Mouse (Mus musculus): ENCODE measurements around the gene Prrt1. TPM values are rescaled to one million over a fixed set of nuclear protein-coding genes. Genes with fewer than 3 reads are reported as not detected.

The Prrt1 gene
- polyA plus RNA-seq, 1 experiment from 2014 or later: 0.57 TPM

- H3K4me3 ChIP-seq (ENCODE audit: low read depth, low read length): peak overlapping the region; percentile 67
- H3K4me1 ChIP-seq (ENCODE audit: control insufficient read depth, insufficient read depth, low read length): peaks cover 38% of the 10 kb centered on the region
- 4% methylated on average over 19 of the region's 19 CpGs for WGBS
- H3K4me2 ChIP-seq (ENCODE audit: low read depth): peak overlapping the region; percentile 95
- ATAC-seq (ENCODE audit: insufficient read depth, low FRiP score, low TSS enrichment): no peak
- H3K36me3 ChIP-seq (ENCODE audit: control insufficient read depth, insufficient read depth, low read length): no peaks in the 10 kb centered on the region
- H3K9ac ChIP-seq (ENCODE audit: low read length): peak overlapping the region; percentile 80
- no peaks in the 10 kb centered on the region for H3K9me3 ChIP-seq (ENCODE audit: control insufficient read depth, low read length)
- no peaks in the 10 kb centered on the region for H3K27me3 ChIP-seq (ENCODE audit: control insufficient read depth, insufficient read depth, low read length)
- DNase-seq (ENCODE audit: low spot score): no peak
- peak overlapping the region; percentile 98 for H3K27ac ChIP-seq (ENCODE audit: low read depth, low read length)
Measured at GRCm38 (mm10) chr17:34587814-34588213, 41.5 kb upstream of the Prrt1 start.

- no peaks in the 10 kb centered on the region for H3K9me3 ChIP-seq (ENCODE audit: control insufficient read depth, low read length)
- H3K36me3 ChIP-seq (ENCODE audit: control insufficient read depth, insufficient read depth, low read length): no peaks in the 10 kb centered on the region
- H3K27me3 ChIP-seq (ENCODE audit: control insufficient read depth, insufficient read depth, low read length): no peaks in the 10 kb centered on the region
- H3K4me3 ChIP-seq (ENCODE audit: low read depth, low read length): no peak overlapping the region
- no peak overlapping the region for H3K9ac ChIP-seq (ENCODE audit: low read length)
- no peak overlapping the region for H3K27ac ChIP-seq (ENCODE audit: low read depth, low read length)
- peaks cover 42% of the 10 kb centered on the region for H3K4me1 ChIP-seq (ENCODE audit: control insufficient read depth, insufficient read depth, low read length)
- ATAC-seq (ENCODE audit: insufficient read depth, low FRiP score, low TSS enrichment): no peak
- DNase-seq (ENCODE audit: low spot score): no peak
- WGBS: 66% methylated on average over 3 of the region's 3 CpGs
- H3K4me2 ChIP-seq (ENCODE audit: low read depth): peak overlapping the region; percentile 95; the same call in 1 of the 2 replicates
Measured at GRCm38 (mm10) chr17:34588767-34589166, 40.6 kb upstream of the Prrt1 start.

- Histone ChIP-seq H3K27me3 (ENCODE audit: control insufficient read depth, insufficient read depth, low read length) (no peaks in the 10 kb centered on the region), H3K36me3 (ENCODE audit: control insufficient read depth, insufficient read depth, low read length) (no peaks in the 10 kb centered on the region), H3K4me2 (ENCODE audit: low read depth) (no peak overlapping the region), H3K9me3 (ENCODE audit: control insufficient read depth, low read length) (no peaks in the 10 kb centered on the region), H3K4me3 (ENCODE audit: low read depth, low read length) (no peak overlapping the region), H3K27ac (ENCODE audit: low read depth, low read length) (no peak overlapping the region), H3K9ac (ENCODE audit: low read length) (no peak overlapping the region), H3K4me1 (ENCODE audit: control insufficient read depth, insufficient read depth, low read length) (peaks cover 47% of the 10 kb centered on the region)
- ATAC-seq (ENCODE audit: insufficient read depth, low FRiP score, low TSS enrichment) (no peak), DNase-seq (ENCODE audit: low spot score) (no peak)
- WGBS: 53% methylated on average over 7 of the region's 7 CpGs
Measured at GRCm38 (mm10) chr17:34589206-34589605, 40.1 kb upstream of the Prrt1 start.

GRCm38 (mm10) chr17:34589681-34590101 lies 39.6 kb upstream of the Prrt1 start, which contains the start of gene Gpsm3:
Gpsm3 (plus strand) TSS chr17:34589806.
- H3K36me3 ChIP-seq (ENCODE audit: control insufficient read depth, insufficient read depth, low read length): peaks cover under 1% of the 10 kb centered on the region; the same call in 1 of the 2 replicates
- H3K9ac ChIP-seq (ENCODE audit: low read length): no peak within 1 kb of the TSS
- DNase-seq (ENCODE audit: low spot score) (no peak), ATAC-seq (ENCODE audit: insufficient read depth, low FRiP score, low TSS enrichment) (no peak)
- H3K4me2 ChIP-seq (ENCODE audit: low read depth): peak within 1 kb of the TSS; percentile 95; the same call in 1 of the 2 replicates
- WGBS: 27% methylated on average over 7 of the region's 7 CpGs
- H3K9me3 ChIP-seq (ENCODE audit: control insufficient read depth, low read length): no peaks in the 10 kb centered on the region
- H3K27ac ChIP-seq (ENCODE audit: low read depth, low read length): peak within 1 kb of the TSS; percentile 98
- no peak within 1 kb of the TSS for H3K4me3 ChIP-seq (ENCODE audit: low read depth, low read length)
- H3K27me3 ChIP-seq (ENCODE audit: control insufficient read depth, insufficient read depth, low read length): no peaks in the 10 kb centered on the region
- peaks cover 47% of the 10 kb centered on the region for H3K4me1 ChIP-seq (ENCODE audit: control insufficient read depth, insufficient read depth, low read length)

- no peak for DNase-seq (ENCODE audit: low spot score)
- Histone ChIP-seq H3K9ac (ENCODE audit: low read length) (peak overlapping the region; percentile 97; the same call in 1 of the 2 replicates), H3K36me3 (ENCODE audit: control insufficient read depth, insufficient read depth, low read length) (peaks cover 3% of the 10 kb centered on the region; the same call in 1 of the 2 replicates), H3K27me3 (ENCODE audit: control insufficient read depth, insufficient read depth, low read length) (no peaks in the 10 kb centered on the region), H3K4me1 (ENCODE audit: control insufficient read depth, insufficient read depth, low read length) (peaks cover 47% of the 10 kb centered on the region), H3K27ac (ENCODE audit: low read depth, low read length) (peak overlapping the region; percentile 98), H3K4me3 (ENCODE audit: low read depth, low read length) (no peak overlapping the region), H3K9me3 (ENCODE audit: control insufficient read depth, low read length) (no peaks in the 10 kb centered on the region), H3K4me2 (ENCODE audit: low read depth) (peak overlapping the region; percentile 14; the same call in 1 of the 2 replicates)
- whole genome bisulfite sequencing: 69% methylated on average over 14 of the region's 15 CpGs
- no peak for ATAC-seq (ENCODE audit: insufficient read depth, low FRiP score, low TSS enrichment)
Measured at GRCm38 (mm10) chr17:34590154-34590987, 39.0 kb upstream of the Prrt1 start.

- Histone ChIP-seq H3K27ac (ENCODE audit: low read depth, low read length) (peak within 1 kb of the TSS; percentile 98), H3K4me1 (ENCODE audit: control insufficient read depth, insufficient read depth, low read length) (peaks cover 46% of the 10 kb centered on the region), H3K36me3 (ENCODE audit: control insufficient read depth, insufficient read depth, low read length) (peaks cover 5% of the 10 kb centered on the region; the same call in 1 of the 2 replicates), H3K9ac (ENCODE audit: low read length) (peak within 1 kb of the TSS; percentile 97), H3K4me2 (ENCODE audit: low read depth) (peak within 1 kb of the TSS; percentile 97), H3K4me3 (ENCODE audit: low read depth, low read length) (peak within 1 kb of the TSS; percentile 98), H3K9me3 (ENCODE audit: control insufficient read depth, low read length) (no peaks in the 10 kb centered on the region), H3K27me3 (ENCODE audit: control insufficient read depth, insufficient read depth, low read length) (no peaks in the 10 kb centered on the region)
- DNase-seq (ENCODE audit: low spot score) (peak; percentile 71), ATAC-seq (ENCODE audit: insufficient read depth, low FRiP score, low TSS enrichment) (peak; percentile 18)
- 3% methylated on average over 21 of the region's 21 CpGs for WGBS
Measured at GRCm38 (mm10) chr17:34591029-34591993, 38.0 kb upstream of the Prrt1 start, which contains the start of gene Pbx2. Pbx2 (plus strand) TSS chr17:34591266.

- Histone ChIP-seq H3K9me3 (ENCODE audit: control insufficient read depth, low read length) (no peaks in the 10 kb centered on the region), H3K4me3 (ENCODE audit: low read depth, low read length) (peak overlapping the region; percentile 98), H3K9ac (ENCODE audit: low read length) (peak overlapping the region; percentile 97), H3K27me3 (ENCODE audit: control insufficient read depth, insufficient read depth, low read length) (no peaks in the 10 kb centered on the region), H3K36me3 (ENCODE audit: control insufficient read depth, insufficient read depth, low read length) (peaks cover 5% of the 10 kb centered on the region; the same call in 1 of the 2 replicates), H3K27ac (ENCODE audit: low read depth, low read length) (peak overlapping the region; percentile 98), H3K4me2 (ENCODE audit: low read depth) (peak overlapping the region; percentile 97), H3K4me1 (ENCODE audit: control insufficient read depth, insufficient read depth, low read length) (peaks cover 44% of the 10 kb centered on the region)
- under 1% methylated on average over 17 of the region's 35 CpGs for WGBS
- ATAC-seq (ENCODE audit: insufficient read depth, low FRiP score, low TSS enrichment): peak; percentile 36
- DNase-seq (ENCODE audit: low spot score): peak; percentile 92
Measured at GRCm38 (mm10) chr17:34591994-34592375, 37.3 kb upstream of the Prrt1 start.

Measured in neural tube, embryonic 11.5 days (tissue).